ENCODE assay signal across 12 mouse cellular contexts in the genomic region with DNA sequence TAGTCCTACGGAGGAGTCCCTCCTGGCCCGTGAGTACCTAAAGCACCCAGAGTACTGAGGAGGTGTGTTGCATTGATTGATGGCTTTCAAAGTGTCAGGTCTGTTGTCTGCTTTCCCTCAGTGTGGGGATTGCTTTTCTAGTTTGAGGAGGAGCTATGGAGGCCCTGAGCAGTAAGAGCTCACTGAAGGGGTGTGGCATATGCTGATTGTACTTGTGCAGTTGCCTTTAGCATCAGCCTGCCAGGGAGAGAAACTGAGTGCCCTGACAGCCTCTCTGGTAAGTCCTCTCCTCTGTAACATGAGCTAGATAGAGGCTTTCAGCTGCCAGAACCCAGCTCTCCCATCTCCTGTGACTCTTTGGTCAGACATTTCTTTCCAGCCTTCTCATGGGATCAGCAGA. TPM values are rescaled to one million over a fixed set of nuclear protein-coding genes. Genes with fewer than 3 reads are reported as not detected.
DNase-seq lines count a peak whose midpoint lies in the region; ATAC-seq and TF ChIP-seq lines count a peak whose summit lies in the region.
"Had no signal": no experiment of that assay in that cellular context is flagged by ENCODE, and none has a peak within 500 bp of the region (broad histone marks: within the 10 kb centered on the region; RNA-seq: fewer than 3 reads in every experiment).

No protein-coding gene starts in this region.

- no peaks in the 10 kb centered on the region for H3K9me3 ChIP-seq in midbrain, embryonic 11.5 days (ENCODE audit: control insufficient read depth, low read length)
- H3K9me3 ChIP-seq in midbrain, embryonic 10.5 days (replicated peaks) = no peaks in the 10 kb centered on the region
- no peaks in the 10 kb centered on the region for H3K9me3 ChIP-seq in liver, embryonic 15.5 days (replicated peaks)
- H3K9me3 ChIP-seq: forebrain, embryonic 10.5 days had no signal

- no peak for TF ChIP-seq POLR2A in heart, adult 2 months (IDR thresholded peaks at IDR 0.05; ENCODE audit: insufficient read depth, low read depth, low read length)
- no peak for TF ChIP-seq POLR2A in lung, adult 2 months (IDR thresholded peaks at IDR 0.05; ENCODE audit: borderline replicate concordance, extremely low read depth, low read depth, low read length)

- H3K27ac ChIP-seq in heart, adult 2 months = peak overlapping the region; percentile 99
- no peak overlapping the region for H3K27ac ChIP-seq in midbrain, embryonic 11.5 days (ENCODE audit: low read depth, low read length)
- no peak overlapping the region for H3K27ac ChIP-seq in midbrain, embryonic 10.5 days (replicated peaks)
- H3K27ac ChIP-seq in liver, embryonic 15.5 days (replicated peaks) = peak overlapping the region; percentile 94; the same call in 1 of the 2 replicates
- H3K27ac ChIP-seq: forebrain, embryonic 10.5 days had no signal

- intact Hi-C loops in heart, adult 2 months (cut with DNase I) = no loop called here
- intact Hi-C loops in heart, postnatal 14 days (cut with DNase I) = no loop called here
- intact Hi-C loops in left cerebral cortex, postnatal 25 days (cut with DNase I) = no loop called here

- no peak for DNase-seq in heart, adult 2 months
- DNase-seq in heart, postnatal 14 days = no peak
- DNase-seq in midbrain, embryonic 11.5 days (ENCODE audit: low spot score, missing footprints) = peak; percentile 73
- no peak for DNase-seq in midbrain, embryonic 10.5 days (ENCODE audit: low spot score)
- peak; percentile 59 to 64 for DNase-seq in thymus, postnatal 36 days
- DNase-seq in left cerebral cortex, postnatal 25 days (ENCODE audit: low spot score in 2 of 2) = no peak
- no peak for DNase-seq in lung, adult 2 months

- H3K27me3 ChIP-seq in heart, adult 2 months (ENCODE audit: control insufficient read depth, insufficient read depth, low read length) = no peaks in the 10 kb centered on the region
- no peaks in the 10 kb centered on the region for H3K27me3 ChIP-seq in midbrain, embryonic 11.5 days (ENCODE audit: control insufficient read depth, insufficient read depth, low read length)
- H3K27me3 ChIP-seq in midbrain, embryonic 10.5 days (ENCODE audit: low read depth, poor library complexity, severe bottlenecking) = no peaks in the 10 kb centered on the region
- H3K27me3 ChIP-seq in liver, embryonic 15.5 days = no peaks in the 10 kb centered on the region

- no peak for TF ChIP-seq CTCF in heart, adult 2 months (IDR thresholded peaks at IDR 0.05)
- no peak for TF ChIP-seq CTCF in lung, adult 2 months (IDR thresholded peaks at IDR 0.05; ENCODE audit: insufficient read depth, low read length)

- no peak for ATAC-seq in midbrain, embryonic 11.5 days (ENCODE audit: low FRiP score)
- no peak for ATAC-seq in liver, embryonic 15.5 days (ENCODE audit: insufficient read depth)

- TF ChIP-seq EP300 in heart, adult 2 months (IDR thresholded peaks at IDR 0.05; ENCODE audit: insufficient read depth, low read depth, low read length) = no peak

- peaks cover 14% of the 10 kb centered on the region for H3K36me3 ChIP-seq in heart, adult 2 months (ENCODE audit: control insufficient read depth, insufficient read depth, low read length)
- H3K36me3 ChIP-seq in midbrain, embryonic 11.5 days (ENCODE audit: control insufficient read depth, insufficient read depth, low read length) = no peaks in the 10 kb centered on the region
- 0 out of 2 replicates have a peak, but pooled peaks cover 6% of the 10 kb centered on the region for H3K36me3 ChIP-seq in midbrain, embryonic 10.5 days
- peaks cover 5% of the 10 kb centered on the region; the same call in 1 of the 2 replicates for H3K36me3 ChIP-seq in liver, embryonic 15.5 days (replicated peaks)
- H3K36me3 ChIP-seq: forebrain, embryonic 10.5 days had no signal

- H3K4me1 ChIP-seq in heart, adult 2 months (ENCODE audit: control insufficient read depth, insufficient read depth, low read length) = peaks cover 27% of the 10 kb centered on the region
- peaks cover 24% of the 10 kb centered on the region for H3K4me1 ChIP-seq in midbrain, embryonic 11.5 days (ENCODE audit: control insufficient read depth, insufficient read depth, low read length)
- peaks cover 78% of the 10 kb centered on the region for H3K4me1 ChIP-seq in midbrain, embryonic 10.5 days
- peaks cover 90% of the 10 kb centered on the region for H3K4me1 ChIP-seq in liver, embryonic 15.5 days (replicated peaks)
- H3K4me1 ChIP-seq in lung, adult 2 months (ENCODE audit: control insufficient read depth, insufficient read depth, low read length) = peaks cover 38% of the 10 kb centered on the region

- H3K4me2 ChIP-seq in midbrain, embryonic 11.5 days = no peak overlapping the region
- H3K4me2 ChIP-seq in liver, embryonic 15.5 days = peak overlapping the region; percentile 86

- no peak overlapping the region for H3K4me3 ChIP-seq in heart, adult 2 months
- H3K4me3 ChIP-seq in midbrain, embryonic 11.5 days (ENCODE audit: low read depth, low read length) = no peak overlapping the region
- H3K4me3 ChIP-seq in midbrain, embryonic 10.5 days = no peak overlapping the region
- peak overlapping the region; percentile 68 for H3K4me3 ChIP-seq in liver, embryonic 15.5 days (replicated peaks)
- no peak overlapping the region for H3K4me3 ChIP-seq in lung, adult 2 months (replicated peaks; ENCODE audit: extremely low read depth, low read depth, low read length)
- H3K4me3 ChIP-seq: forebrain, embryonic 10.5 days had no signal

- H3K9ac ChIP-seq in heart, adult 2 months (ENCODE audit: low read depth, low read length) = no peak overlapping the region
- H3K9ac ChIP-seq in midbrain, embryonic 11.5 days (ENCODE audit: low read length) = no peak overlapping the region
- H3K9ac ChIP-seq in liver, embryonic 15.5 days = 0 out of 2 replicates have a peak overlapping the region, but pooled peaks have one; percentile 5

- H3K79me2 ChIP-seq in heart, adult 2 months (replicated peaks; ENCODE audit: control insufficient read depth, insufficient read depth, low read length) = 0 out of 2 replicates have a peak, but pooled peaks cover 2% of the 10 kb centered on the region

- WGBS in heart, adult 2 months = 74% methylated on average over 2 of the region's 2 CpGs
- WGBS in midbrain, embryonic 11.5 days = 83% methylated on average over 2 of the region's 2 CpGs
- WGBS in midbrain, embryonic 10.5 days = 72% methylated on average over 2 of the region's 2 CpGs
- WGBS in liver, embryonic 15.5 days (ENCODE audit: insufficient replicate concordance) = 36% methylated on average over 2 of the region's 2 CpGs
- 41% methylated on average over 2 of the region's 2 CpGs for WGBS in lung, adult 2 months

RNA-seq across cellular contexts. Expression of gene Mgat1, which starts 3.3 kb away (rescaled TPM):
- 10 to 100 TPM; 59.2 to 72.3 TPM for total RNA-seq in heart, adult 2 months (2021)
- 74.4 and 86.4 TPM in 2 replicates for polyA plus RNA-seq in heart, adult 2 months (2012; rRNA removed)
- total RNA-seq in heart, postnatal 14 days (2021) = 10 to 100 TPM; 59.3 to 68.4 TPM
- 30.1 and 30.5 TPM in 2 replicates for polyA plus RNA-seq in midbrain, embryonic 11.5 days (2014; fragmentation: Nextera tagmentation; extraction: Ambion mirVana)
- 41.2 and 42.2 TPM in 2 replicates for polyA plus RNA-seq in midbrain, embryonic 10.5 days (2016; fragmentation: Nextera tagmentation; extraction: Ambion mirVana)
- 35.1 and 45.6 TPM in 2 replicates for polyA plus RNA-seq in liver, embryonic 15.5 days (2015; fragmentation: Nextera tagmentation; extraction: Ambion mirVana)
- 10 to 100 TPM; 69.0 to 79.2 TPM for total RNA-seq in left cerebral cortex, postnatal 25 days (2021)
- 216 and 218 TPM in 2 replicates for polyA plus RNA-seq in lung, adult 2 months (2012; rRNA removed)

RNA-seq across cellular contexts. Expression of gene Olfr1393, which starts 30.8 kb away (rescaled TPM):
- under 1 TPM; 0.39 TPM for total RNA-seq in heart, adult 2 months (2021)
- polyA plus RNA-seq in heart, adult 2 months (2012; rRNA removed) = 1.8 and 2.1 TPM in 2 replicates
- under 1 TPM; 0.32 to 0.48 TPM for total RNA-seq in heart, postnatal 14 days (2021)
- not detected in 2 replicates for polyA plus RNA-seq in midbrain, embryonic 11.5 days (2014; fragmentation: Nextera tagmentation; extraction: Ambion mirVana)
- 0.04 TPM in 1 of 2 replicates, not detected in the other for polyA plus RNA-seq in midbrain, embryonic 10.5 days (2016; fragmentation: Nextera tagmentation; extraction: Ambion mirVana)
- polyA plus RNA-seq in liver, embryonic 15.5 days (2015; fragmentation: Nextera tagmentation; extraction: Ambion mirVana) = not detected in 2 replicates
- under 1 TPM; 0.23 to 0.34 TPM for total RNA-seq in left cerebral cortex, postnatal 25 days (2021)
- not detected in 2 replicates for polyA plus RNA-seq in lung, adult 2 months (2012; rRNA removed)
- total RNA-seq: megakaryocyte-erythroid progenitor cell, adult 5-6 weeks had no signal

RNA-seq across cellular contexts. Expression of gene Olfr1392, which starts 37.8 kb away (rescaled TPM):
- total RNA-seq in heart, adult 2 months (2021) = not detected
- polyA plus RNA-seq in heart, adult 2 months (2012; rRNA removed) = 0.08 TPM in 1 of 2 replicates, not detected in the other
- not detected for total RNA-seq in heart, postnatal 14 days (2021)
- polyA plus RNA-seq in midbrain, embryonic 11.5 days (2014; fragmentation: Nextera tagmentation; extraction: Ambion mirVana) = not detected in 2 replicates
- 0.04 and 0.07 TPM in 2 replicates for polyA plus RNA-seq in midbrain, embryonic 10.5 days (2016; fragmentation: Nextera tagmentation; extraction: Ambion mirVana)
- polyA plus RNA-seq in liver, embryonic 15.5 days (2015; fragmentation: Nextera tagmentation; extraction: Ambion mirVana) = not detected in 2 replicates
- under 1 TPM in 1 of 2 experiments, not detected in 1; 0.14 TPM for total RNA-seq in left cerebral cortex, postnatal 25 days (2021)
- polyA plus RNA-seq in lung, adult 2 months (2012; rRNA removed) = 0.09 TPM in 1 of 2 replicates, not detected in the other
- total RNA-seq: megakaryocyte-erythroid progenitor cell, adult 5-6 weeks had no signal
- polyA plus RNA-seq: forebrain, embryonic 10.5 days had no signal

RNA-seq across cellular contexts. Expression of gene Zfp62, which starts 44.2 kb away (rescaled TPM):
- 10 to 100 TPM; 23.9 to 28.9 TPM for total RNA-seq in heart, adult 2 months (2021)
- polyA plus RNA-seq in heart, adult 2 months (2012; rRNA removed) = 2.9 and 8.2 TPM in 2 replicates
- 10 to 100 TPM; 26.3 to 27.0 TPM for total RNA-seq in heart, postnatal 14 days (2021)
- 65.4 and 70.2 TPM in 2 replicates for polyA plus RNA-seq in midbrain, embryonic 11.5 days (2014; fragmentation: Nextera tagmentation; extraction: Ambion mirVana)
- 42.3 and 51.5 TPM in 2 replicates for polyA plus RNA-seq in midbrain, embryonic 10.5 days (2016; fragmentation: Nextera tagmentation; extraction: Ambion mirVana)
- 10.2 and 10.4 TPM in 2 replicates for polyA plus RNA-seq in liver, embryonic 15.5 days (2015; fragmentation: Nextera tagmentation; extraction: Ambion mirVana)
- total RNA-seq in left cerebral cortex, postnatal 25 days (2021) = 10 to 100 TPM; 51.8 to 58.5 TPM
- polyA plus RNA-seq in lung, adult 2 months (2012; rRNA removed) = 1.5 and 3.0 TPM in 2 replicates

RNA-seq across cellular contexts. Expression of gene Olfr10, which starts 57.3 kb away (rescaled TPM):
- not detected for total RNA-seq in heart, adult 2 months (2021)
- polyA plus RNA-seq in heart, adult 2 months (2012; rRNA removed) = not detected in 2 replicates
- total RNA-seq in heart, postnatal 14 days (2021) = not detected
- not detected in 2 replicates for polyA plus RNA-seq in midbrain, embryonic 11.5 days (2014; fragmentation: Nextera tagmentation; extraction: Ambion mirVana)
- not detected in 2 replicates for polyA plus RNA-seq in midbrain, embryonic 10.5 days (2016; fragmentation: Nextera tagmentation; extraction: Ambion mirVana)
- not detected in 2 replicates for polyA plus RNA-seq in liver, embryonic 15.5 days (2015; fragmentation: Nextera tagmentation; extraction: Ambion mirVana)
- not detected for total RNA-seq in left cerebral cortex, postnatal 25 days (2021)
- not detected in 2 replicates for polyA plus RNA-seq in lung, adult 2 months (2012; rRNA removed)
- total RNA-seq: adrenal gland, postnatal 4 days; megakaryocyte-erythroid progenitor cell, adult 5-6 weeks had no signal
- polyA plus RNA-seq: forebrain, embryonic 10.5 days; kidney, postnatal 0 days had no signal

Comparison
In these comparisons a context has a peak if more than half of its experiments do, and no peak if none do; other contexts are left out.
1. DNase-seq: peak in midbrain, embryonic 11.5 days (single experiment) and thymus, postnatal 36 days (2 of 2); none in heart, adult 2 months (0 of 2), heart, postnatal 14 days (0 of 2), midbrain, embryonic 10.5 days (single experiment), left cerebral cortex, postnatal 25 days (0 of 2) and lung, adult 2 months (single experiment).
2. H3K27ac ChIP-seq: peak in heart, adult 2 months (single experiment) and liver, embryonic 15.5 days (single experiment); none in midbrain, embryonic 11.5 days (single experiment) and midbrain, embryonic 10.5 days (single experiment).